Mouse (Mus musculus) heart, postnatal 0 days (tissue): Measurements from ENCODE around the gene Susd1. TPM values are rescaled to one million over a fixed set of nuclear protein-coding genes. Genes with fewer than 3 reads are reported as not detected.
A peak's percentile ranks its signal among the peaks of the same experiment; 100 is the strongest.

Experiments used
- ATAC-seq: fragments of 200-750 bp; cut with Nextera tagmentation; 2 replicates; pipeline ENCODE4 v1.8.0; 2017; ENCODE audit warnings: low read depth, moderate number of reproducible peaks, moderate library complexity; ENCODE audit not compliant: insufficient read depth
- DNase-seq: peaks from one replicate; pipeline ENCODE4 v3.0.0-alpha.2; 2016; ENCODE audit warnings: low spot score
- H3K27ac ChIP-seq: fragments of 300-500 bp; sonication (generic); 2 replicates; pipeline ENCODE4 v1.5.1; 2014; ENCODE audit warnings: low read depth, mild to moderate bottlenecking
- H3K27me3 ChIP-seq: fragments of 300-500 bp; sonication (generic); 2 replicates; pipeline ENCODE4 v1.6.1; 2014; ENCODE audit warnings: low read length, mixed read lengths; ENCODE audit not compliant: control insufficient read depth, insufficient read depth
- H3K36me3 ChIP-seq: fragments of 300-500 bp; sonication (generic); replicated peaks from 2 replicates; pipeline ENCODE4 v1.6.1; 2014; ENCODE audit warnings: low read length, mixed read lengths; ENCODE audit not compliant: control insufficient read depth, insufficient read depth
- H3K4me1 ChIP-seq: fragments of 300-500 bp; sonication (generic); 2 replicates; pipeline ENCODE4 v1.6.1; 2014; ENCODE audit warnings: antibody characterized with exemption; ENCODE audit not compliant: control insufficient read depth, insufficient read depth
- H3K4me2 ChIP-seq: fragments of 300-500 bp; sonication (generic); 2 replicates; pipeline ENCODE4 v1.6.1; 2014; ENCODE audit warnings: low read depth, mild to moderate bottlenecking, low read length, moderate library complexity
- H3K4me3 ChIP-seq: fragments of 300-500 bp; sonication (generic); 2 replicates; pipeline ENCODE4 v1.5.1; 2014; ENCODE audit warnings: low read depth, low read length
- H3K9ac ChIP-seq: fragments of 300-500 bp; sonication (generic); replicated peaks from 2 replicates; pipeline ENCODE4 v1.6.1; 2014; ENCODE audit warnings: low read depth, low read length, mixed read lengths
- H3K9me3 ChIP-seq: fragments of 300-500 bp; sonication (generic); replicated peaks from 2 replicates; pipeline ENCODE4 v1.6.1; 2016; ENCODE audit warnings: low read length; ENCODE audit not compliant: control insufficient read depth
- CTCF ChIP-seq: IDR thresholded peaks from 2 replicates; pipeline ENCODE4 v1.5.1; 2016; ENCODE audit warnings: antibody characterized with exemption, control low read depth, low read depth
- EP300 ChIP-seq: IDR thresholded peaks from 2 replicates; pipeline ENCODE4 v1.6.1; 2016; ENCODE audit warnings: antibody characterized with exemption, low read depth
- WGBS: fragments of 180-500 bp; shearing (Covaris S2); extraction: QIAGEN DNeasy Blood & Tissue Kit; methylation state at CpG from one replicate; pipeline ENCODE4 v1.1.7; 2014; 5-methylcytosine and 5-hydroxymethylcytosine counted together
- polyA plus RNA-seq: library from polyadenylated mRNA; unstranded; fragments of >200 nt; fragmentation: Nextera tagmentation; extraction: Ambion mirVana; gene quantifications from 2 replicates; pipeline ENCODE4 v1.2.1, GENCODE M21; 2015
- total RNA-seq: library from RNA; depleted of rRNA; stranded (reverse); fragments of >200 nt; gene quantifications from 2 replicates; pipeline ENCODE4 v1.2.3, GENCODE M21; 2014; ENCODE audit warnings: low replicate concordance

Gene Susd1
- total and polyA plus RNA-seq, 2 experiments from 2014 or later, result 2.1 to 6.2 TPM

DNA sequence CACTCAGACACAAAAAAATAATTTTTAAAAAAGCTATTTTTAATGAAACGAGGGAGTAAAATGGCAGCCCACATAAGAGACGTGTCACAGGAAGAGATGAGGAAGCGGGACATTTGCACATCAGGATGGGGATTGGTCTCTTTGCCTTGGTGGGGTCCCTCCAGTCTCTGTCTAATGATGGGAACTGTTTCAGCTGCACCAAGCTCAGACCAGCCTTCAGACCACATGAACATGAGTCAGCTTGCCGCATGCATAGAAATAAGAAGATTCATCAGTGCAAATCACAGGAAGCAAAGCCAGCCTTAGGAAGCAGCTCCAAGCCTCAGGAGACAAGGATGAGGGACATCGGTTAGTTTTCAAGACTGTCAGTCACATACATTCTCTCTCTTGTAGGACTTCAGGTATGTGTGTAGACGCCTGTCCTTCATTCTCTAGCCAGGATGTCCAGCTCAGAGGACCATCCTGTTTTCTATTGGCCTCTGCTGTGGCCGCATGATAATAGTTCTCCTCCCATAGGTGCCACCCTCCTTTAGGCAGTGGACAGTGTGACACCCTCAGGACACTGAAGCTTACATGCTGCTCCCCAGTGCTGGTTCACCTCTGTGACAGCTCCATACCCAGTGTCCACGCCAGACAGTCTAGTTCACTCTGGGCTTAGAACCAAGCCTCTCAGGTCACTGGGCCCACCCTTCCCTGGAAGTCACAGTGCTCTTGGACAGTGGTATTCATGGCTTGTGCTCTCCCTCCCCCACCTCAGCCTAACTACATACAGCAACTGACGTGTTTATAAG lies 137.2 kb downstream of the Susd1 start:
- WGBS, result 74% methylated on average over 9 of the region's 9 CpGs
- Histone ChIP-seq H3K27ac (no peak overlapping the region), H3K4me1 (no peaks in the 10 kb centered on the region), H3K27me3 (no peaks in the 10 kb centered on the region), H3K4me3 (no peak overlapping the region), H3K4me2 (no peak overlapping the region), H3K9me3 (no peaks in the 10 kb centered on the region), H3K9ac (no peak overlapping the region), H3K36me3 (no peaks in the 10 kb centered on the region)
- TF ChIP-seq EP300, result no peak
- TF ChIP-seq CTCF, result no peak
- ATAC-seq, result no peak
- no peak for DNase-seq

DNA sequence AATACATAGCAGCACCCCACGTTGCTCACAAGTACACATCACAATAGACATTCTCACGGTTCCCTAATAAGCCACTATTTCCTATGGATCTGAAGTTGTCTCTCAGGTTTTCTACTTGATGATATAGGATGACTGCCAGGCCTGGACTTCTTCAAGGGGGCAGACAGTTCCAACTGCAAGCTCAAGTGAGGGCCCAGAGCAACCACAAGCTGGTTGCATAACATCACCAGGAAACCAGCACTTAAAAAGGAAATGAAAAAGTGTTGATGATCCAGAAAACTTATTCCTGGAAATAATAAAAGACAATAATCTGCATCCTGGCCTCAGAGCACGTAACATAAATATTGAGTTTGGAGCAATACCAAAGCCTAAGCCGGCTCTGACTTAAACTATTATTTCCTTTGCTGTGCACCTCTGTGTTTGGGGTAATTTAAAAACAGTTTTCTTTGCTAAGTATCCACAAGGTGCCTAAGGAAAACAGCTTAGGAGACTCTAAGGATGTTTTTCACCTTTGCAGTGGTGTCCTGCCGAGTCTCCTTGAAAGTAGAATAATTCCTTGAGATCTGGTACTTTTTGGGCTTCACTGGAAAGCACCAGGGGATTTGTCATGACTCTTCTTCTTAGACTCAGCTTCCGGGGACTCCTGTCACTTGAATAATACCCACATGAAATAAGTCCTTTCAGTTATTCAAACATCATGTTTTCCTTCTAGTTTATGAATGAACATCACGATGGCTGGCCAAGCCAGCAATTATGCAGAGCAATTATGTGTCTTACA lies 139.5 kb downstream of the Susd1 start:
- DNase-seq, result no peak
- H3K9me3 ChIP-seq, result no peaks in the 10 kb centered on the region

DNA sequence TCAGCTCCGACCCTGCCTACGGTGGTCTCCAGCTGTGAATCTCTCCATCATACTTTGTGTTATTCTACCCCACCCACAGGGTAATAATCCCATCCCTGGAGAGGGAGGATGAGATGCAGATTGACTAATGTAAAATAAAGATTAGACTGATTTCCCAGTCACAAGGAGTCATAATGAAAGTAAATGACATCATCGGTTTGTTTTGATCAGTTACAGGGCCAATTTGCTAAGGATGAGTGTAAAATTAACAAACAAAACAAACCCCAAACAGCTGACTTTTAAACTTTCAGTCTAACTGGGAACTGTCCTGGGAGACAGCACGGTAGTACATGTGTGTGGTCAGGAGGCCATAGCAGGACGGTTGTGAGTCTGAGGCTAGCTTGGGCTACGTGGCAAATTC lies 143.3 kb downstream of the Susd1 start:
- no peak overlapping the region for H3K4me2 ChIP-seq
- no peaks in the 10 kb centered on the region for H3K4me1 ChIP-seq
- no peak overlapping the region for H3K4me3 ChIP-seq
- DNase-seq (no peak), ATAC-seq (no peak)
- no peaks in the 10 kb centered on the region for H3K9me3 ChIP-seq
- H3K27me3 ChIP-seq, result no peaks in the 10 kb centered on the region
- TF ChIP-seq CTCF, result no peak
- no peak for TF ChIP-seq EP300
- WGBS, result 80% methylated on average over 6 of the region's 6 CpGs
- no peak overlapping the region for H3K27ac ChIP-seq
- no peak overlapping the region for H3K9ac ChIP-seq
- H3K36me3 ChIP-seq, result no peaks in the 10 kb centered on the region

More for the DNA sequence above, 139.5 kb downstream of the Susd1 start:
- no peaks in the 10 kb centered on the region for H3K4me1 ChIP-seq
- H3K4me3 ChIP-seq, result no peak overlapping the region
- no peaks in the 10 kb centered on the region for H3K36me3 ChIP-seq
- WGBS, result 59% methylated on average over 7 of the region's 7 CpGs
- no peak for ATAC-seq
- H3K9ac ChIP-seq, result no peak overlapping the region
- no peak for TF ChIP-seq EP300
- no peak for TF ChIP-seq CTCF
- no peak overlapping the region for H3K27ac ChIP-seq
- no peaks in the 10 kb centered on the region for H3K27me3 ChIP-seq
- no peak overlapping the region for H3K4me2 ChIP-seq

DNA sequence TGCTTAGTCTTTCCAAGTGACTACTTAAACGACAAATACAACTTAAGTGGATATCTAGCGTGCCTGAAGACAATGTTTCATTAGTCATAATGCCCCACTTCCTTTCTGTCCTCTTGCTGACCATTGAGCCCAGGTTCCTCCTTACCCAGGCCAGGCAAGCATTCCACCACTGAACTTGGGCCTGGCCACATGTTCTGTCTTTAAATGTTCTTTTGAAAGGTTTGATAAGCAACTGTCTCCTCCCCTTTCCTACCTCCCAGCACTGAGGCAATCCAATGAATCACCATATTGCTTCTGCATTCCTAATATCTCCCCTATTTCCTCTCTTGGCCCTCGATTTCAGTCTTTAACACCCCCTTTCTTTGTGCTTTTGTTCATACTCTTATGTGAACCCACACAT lies 143.8 kb downstream of the Susd1 start:
- WGBS, result 79% methylated on average over 3 of the region's 3 CpGs

DNA sequence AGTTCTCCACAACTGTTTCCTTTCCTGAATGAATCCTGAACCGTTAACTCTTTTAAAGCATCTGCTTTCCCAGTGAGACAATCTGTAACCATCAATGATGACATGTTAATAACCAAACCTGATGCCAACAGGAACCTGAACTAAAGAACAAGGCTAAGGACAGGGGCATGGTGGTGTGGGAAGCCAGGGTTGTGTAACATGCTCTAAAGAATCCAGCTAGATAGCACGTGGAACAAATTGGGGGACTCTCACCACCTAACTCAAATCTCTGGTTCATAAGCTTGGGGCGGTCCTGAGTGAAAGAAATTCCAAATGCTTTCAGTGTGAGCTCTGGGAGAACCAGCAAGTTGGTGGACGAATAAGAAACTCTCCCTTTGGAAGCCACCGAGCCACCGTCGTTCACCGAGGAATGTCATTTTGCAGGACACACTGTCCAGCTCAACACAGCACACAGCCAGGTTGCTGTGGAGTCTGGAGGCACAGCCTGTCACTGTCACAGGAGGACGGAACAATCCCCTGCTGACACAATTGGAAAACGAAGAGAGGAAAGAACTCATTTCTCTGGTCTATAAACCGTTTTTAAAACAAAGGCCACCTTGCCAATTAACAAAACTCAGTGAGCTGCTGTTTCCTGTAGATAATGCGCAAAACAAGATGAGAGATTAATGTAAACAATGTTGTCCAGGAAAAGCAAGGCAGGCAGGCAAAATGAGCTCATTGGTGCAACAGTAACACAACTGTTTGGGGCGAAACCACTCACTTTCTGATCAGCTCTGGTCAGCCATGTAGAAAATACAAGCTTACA lies 146.3 kb downstream of the Susd1 start:
- no peaks in the 10 kb centered on the region for H3K9me3 ChIP-seq
- peak overlapping the region; percentile 65 for H3K27ac ChIP-seq
- no peaks in the 10 kb centered on the region for H3K4me1 ChIP-seq
- H3K9ac ChIP-seq, result no peak overlapping the region
- peak; percentile 63 for DNase-seq
- TF ChIP-seq CTCF, result no peak
- peak; percentile 98 for TF ChIP-seq EP300
- WGBS, result 43% methylated on average over 13 of the region's 13 CpGs
- no peak overlapping the region for H3K4me2 ChIP-seq
- no peak overlapping the region for H3K4me3 ChIP-seq
- H3K27me3 ChIP-seq, result no peaks in the 10 kb centered on the region
- ATAC-seq, result peak; percentile 83
- no peaks in the 10 kb centered on the region for H3K36me3 ChIP-seq

More for the DNA sequence above, 143.8 kb downstream of the Susd1 start:
- DNase-seq (no peak), ATAC-seq (no peak)
- H3K27ac ChIP-seq, result no peak overlapping the region
- H3K27me3 ChIP-seq, result no peaks in the 10 kb centered on the region
- H3K9me3 ChIP-seq, result no peaks in the 10 kb centered on the region
- TF ChIP-seq CTCF, result no peak
- TF ChIP-seq EP300, result no peak
- no peaks in the 10 kb centered on the region for H3K4me1 ChIP-seq
- H3K9ac ChIP-seq, result no peak overlapping the region
- H3K4me3 ChIP-seq, result no peak overlapping the region
- H3K4me2 ChIP-seq, result no peak overlapping the region
- H3K36me3 ChIP-seq, result no peaks in the 10 kb centered on the region
